Mouse (Mus musculus) liver, adult 2 months (tissue): ENCODE measurements around the gene Poln.

Source experiments
- CTCF ChIP-seq: fragments of 200-500 bp; IDR thresholded peaks from 2 replicates; pipeline ENCODE4 v1.5.1; 2011; ENCODE audit warnings: low read depth, low read length, control low read depth
- POLR2A ChIP-seq: fragments of 200-500 bp; IDR thresholded peaks from 2 replicates; pipeline ENCODE4 v1.6.1; 2011; ENCODE audit warnings: low read length, control low read depth; ENCODE audit not compliant: insufficient read depth; ENCODE audit errors: extremely low read depth

DNA sequence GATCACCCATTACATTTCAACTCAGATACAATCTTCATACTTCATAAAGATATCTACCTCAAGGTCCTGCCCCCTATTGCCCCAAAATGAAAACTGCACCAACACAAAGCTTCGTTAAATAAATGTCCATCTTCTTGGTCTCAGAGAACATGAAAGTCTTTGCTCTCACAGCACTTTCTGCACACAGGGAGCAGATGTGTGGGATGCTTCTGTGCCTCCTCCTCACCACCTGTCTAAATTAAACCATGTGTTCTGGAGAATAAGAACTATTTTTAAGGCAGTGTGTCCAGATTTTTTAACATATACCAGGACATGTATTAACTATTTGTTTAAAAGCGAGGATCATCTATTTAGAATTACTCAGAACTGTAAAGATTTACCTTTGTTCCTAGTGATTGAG is 36.5 kb downstream of the Poln start:
- TF ChIP-seq CTCF (no peak), POLR2A (no peak)
